Mouse (Mus musculus) liver, postnatal 0 days (tissue): ENCODE measurements around the gene Mpdu1.

Source experiments
- CTCF ChIP-seq: sonication (generic); IDR thresholded peaks from 2 replicates; pipeline ENCODE4 v1.5.1; 2016; ENCODE audit warnings: antibody characterized with exemption, low read depth
- EP300 ChIP-seq: IDR thresholded peaks from 2 replicates; pipeline ENCODE4 v1.6.1; 2016; ENCODE audit warnings: antibody characterized with exemption, low read depth, mild to moderate bottlenecking

GRCm38 (mm10) chr11:69703814-69704612, 41.6 kb upstream of the Mpdu1 start:
- no peak for TF ChIP-seq CTCF
- no peak for TF ChIP-seq EP300
